Mouse (Mus musculus) MEL (cell line): ENCODE data around the gene Lrrc30. TPM values are rescaled to one million over a fixed set of nuclear protein-coding genes. Genes with fewer than 3 reads are reported as not detected.

ENCODE experiments used
- DNase-seq: peaks from one replicate; pipeline ENCODE4 v3.0.0; 2011; ENCODE audit warnings: low read depth, low spot score
- H3K27ac ChIP-seq: 2 replicates; pipeline ENCODE4 v1.5.1; 2012; ENCODE audit warnings: low read depth, mild to moderate bottlenecking, control low read depth, low read length, moderate library complexity; ENCODE audit not compliant: control insufficient read depth
- H3K27me3 ChIP-seq, 2 experiments: fragments of 150-350 bp in 1 of 2; sonication (generic) in 1 of 2; 2 replicates each; pipeline ENCODE4 v1.6.1; 2012; ENCODE audit warnings: low read length in 2 of 2, mild to moderate bottlenecking in 2 of 2, improper control_type of control experiment in 1 of 2, moderate library complexity in 1 of 2; ENCODE audit not compliant: insufficient read depth in 2 of 2, control insufficient read depth in 1 of 2
- H3K36me3 ChIP-seq, 2 experiments: 2 replicates each; pipeline ENCODE4 v1.6.1; 2012 to 2014; ENCODE audit warnings: low read length in 2 of 2, improper control_type of control experiment in 1 of 2, inconsistent platforms in 1 of 2, mild to moderate bottlenecking in 1 of 2; ENCODE audit not compliant: insufficient read depth in 2 of 2, control insufficient read depth in 1 of 2
- H3K4me1 ChIP-seq, 2 experiments: fragments of 150-350 bp in 1 of 2; sonication (generic) in 1 of 2; 2 replicates each; pipeline ENCODE4 v1.6.1; 2012; ENCODE audit warnings: low read length in 2 of 2, improper control_type of control experiment in 1 of 2, mild to moderate bottlenecking in 1 of 2; ENCODE audit not compliant: insufficient read depth in 2 of 2, control insufficient read depth in 1 of 2
- H3K4me3 ChIP-seq, 2 experiments: fragments of 150-350 bp in 1 of 2; sonication (generic) in 1 of 2; 2 replicates each; pipeline ENCODE4 v1.5.1; 2012; ENCODE audit warnings: low read depth in 2 of 2, low read length in 2 of 2, mild to moderate bottlenecking in 2 of 2, moderate library complexity in 2 of 2, control low read depth in 1 of 2, improper control_type of control experiment in 1 of 2; ENCODE audit not compliant: control insufficient read depth in 1 of 2, insufficient read depth in 1 of 2
- H3K79me2 ChIP-seq: 2 replicates; pipeline ENCODE4 v1.6.1; 2012; ENCODE audit warnings: mild to moderate bottlenecking, low read length, moderate library complexity; ENCODE audit not compliant: control insufficient read depth, poor library complexity, insufficient read depth
- H3K9ac ChIP-seq: 2 replicates; pipeline ENCODE4 v1.6.1; 2012; ENCODE audit warnings: low read depth, mild to moderate bottlenecking, control low read depth, low read length, moderate library complexity; ENCODE audit not compliant: control insufficient read depth, poor library complexity, severe bottlenecking
- H3K9me3 ChIP-seq: fragments of 150-350 bp; sonication (generic); replicated peaks from 2 replicates; pipeline ENCODE4 v1.6.1; 2012; ENCODE audit warnings: mild to moderate bottlenecking, low read length, improper control_type of control experiment, moderate library complexity; ENCODE audit not compliant: insufficient read depth
- CHD1 ChIP-seq: IDR thresholded peaks from 2 replicates; pipeline ENCODE4 v1.6.1; 2012; ENCODE audit warnings: low read depth, mild to moderate bottlenecking, inconsistent platforms, low read length, improper control_type of control experiment
- CHD2 ChIP-seq: IDR thresholded peaks from 2 replicates; pipeline ENCODE4 v1.6.1; 2011; ENCODE audit warnings: low read length, improper control_type of control experiment
- ETS1 ChIP-seq: IDR thresholded peaks from 2 replicates; pipeline ENCODE4 v1.6.1; 2012; ENCODE audit warnings: low read depth, mild to moderate bottlenecking, inconsistent platforms, low read length, improper control_type of control experiment, moderate library complexity
- MAZ ChIP-seq: IDR thresholded peaks from 2 replicates; pipeline ENCODE4 v1.6.1; 2012; ENCODE audit warnings: low read depth, mild to moderate bottlenecking, inconsistent platforms, low read length, improper control_type of control experiment
- MYB ChIP-seq: IDR thresholded peaks from 2 replicates; pipeline ENCODE4 v1.6.1; 2011; ENCODE audit warnings: mild to moderate bottlenecking, low read depth, low read length, improper control_type of control experiment
- NELFE ChIP-seq: IDR thresholded peaks from 2 replicates; pipeline ENCODE4 v1.6.1; 2011; ENCODE audit warnings: low read depth, low read length, improper control_type of control experiment
- NRF1 ChIP-seq: IDR thresholded peaks from 2 replicates; pipeline ENCODE4 v1.6.1; 2014; ENCODE audit warnings: low read depth, mild to moderate bottlenecking, inconsistent platforms, low read length, improper control_type of control experiment, moderate library complexity; ENCODE audit not compliant: poor library complexity, insufficient read depth, severe bottlenecking
- POLR2A ChIP-seq, 2 experiments: IDR thresholded peaks; 2 replicates each; pipeline ENCODE4 v1.6.1; 2011 to 2012; ENCODE audit warnings: low read length in 2 of 2, mild to moderate bottlenecking in 2 of 2, control low read depth in 1 of 2, improper control_type of control experiment in 1 of 2, low read depth in 1 of 2, moderate library complexity in 1 of 2; ENCODE audit not compliant: control insufficient read depth in 1 of 2, insufficient read depth in 1 of 2, poor library complexity in 1 of 2
- POLR2AphosphoS2 ChIP-seq: IDR thresholded peaks from 2 replicates; pipeline ENCODE4 v1.6.1; 2011; ENCODE audit warnings: low read length, improper control_type of control experiment
- RAD21 ChIP-seq: IDR thresholded peaks from 2 replicates; pipeline ENCODE4 v1.6.1; 2011; ENCODE audit warnings: mild to moderate bottlenecking, low read depth, low read length, improper control_type of control experiment
- SIN3A ChIP-seq: IDR thresholded peaks from 2 replicates; pipeline ENCODE4 v1.6.1; 2012; ENCODE audit warnings: low read length, improper control_type of control experiment, inconsistent platforms
- SMC3 ChIP-seq: IDR thresholded peaks from 2 replicates; pipeline ENCODE4 v1.6.1; 2011; ENCODE audit warnings: low read depth, low read length, improper control_type of control experiment
- TAL1 ChIP-seq: IDR thresholded peaks from 2 replicates; pipeline ENCODE4 v1.6.1; 2012; ENCODE audit warnings: mild to moderate bottlenecking, inconsistent platforms, low read length, moderate library complexity, mixed read lengths
- TBP ChIP-seq: IDR thresholded peaks from 2 replicates; pipeline ENCODE4 v1.8.0; 2011; ENCODE audit warnings: low read depth, low read length, improper control_type of control experiment
- UBTF ChIP-seq: IDR thresholded peaks from 2 replicates; pipeline ENCODE4 v1.6.1; 2012; ENCODE audit warnings: low read depth, mild to moderate bottlenecking, inconsistent platforms, low read length, improper control_type of control experiment, moderate library complexity, borderline replicate concordance; ENCODE audit not compliant: insufficient read depth
- USF1 ChIP-seq: IDR thresholded peaks from 2 replicates; pipeline ENCODE4 v1.6.1; 2014; ENCODE audit warnings: low read depth, mild to moderate bottlenecking, inconsistent platforms, low read length, improper control_type of control experiment, moderate library complexity
- ZKSCAN1 ChIP-seq: IDR thresholded peaks from 2 replicates; pipeline ENCODE4 v1.6.1; 2012; ENCODE audit warnings: low read depth, mild to moderate bottlenecking, inconsistent platforms, low read length, improper control_type of control experiment, moderate library complexity
- polyA plus RNA-seq, 2 experiments: library from polyadenylated mRNA; stranded (reverse) in 1 of 2; unstranded in 1 of 2; fragments of >175 nt in 1 of 2; fragments of >200 nt in 1 of 2; gene quantifications; 2 replicates each; pipeline versions ENCODE4 v1.2.1 to v1.2.4; 2012; ENCODE audit warnings: low replicate concordance in 2 of 2, low read depth in 1 of 2; ENCODE audit not compliant: insufficient read length in 2 of 2, insufficient read depth in 1 of 2, missing spikeins in 1 of 2
- total RNA-seq: library from RNA; depleted of rRNA; stranded (reverse); fragments of 300-350 nt; gene quantifications from 2 replicates; pipeline ENCODE4 v1.2.3, GENCODE M21; 2012; rRNA removed

The Lrrc30 gene
- total and polyA plus RNA-seq, 3 experiments = not detected

GRCm38 (mm10) chr17:67582681-67583356 is 49.7 kb downstream of the Lrrc30 start:
- DNase-seq = no peak
- Histone ChIP-seq H3K9me3 (no peaks in the 10 kb centered on the region), H3K36me3 (no peaks in the 10 kb centered on the region), H3K9ac (no peak overlapping the region), H3K4me3 (no peak overlapping the region), H3K4me1 (no peaks in the 10 kb centered on the region), H3K79me2 (no peaks in the 10 kb centered on the region), H3K27me3 (no peaks in the 10 kb centered on the region), H3K27ac (no peak overlapping the region)
- TF ChIP-seq ETS1 (no peak), SMC3 (no peak), SIN3A (no peak), MAZ (no peak), NRF1 (no peak), NELFE (no peak), POLR2AphosphoS2 (no peak), TBP (no peak), CHD2 (no peak), USF1 (no peak), MYB (no peak), TAL1 (no peak)

GRCm38 (mm10) chr17:67581839-67582238 is 50.7 kb downstream of the Lrrc30 start:
- no peaks in the 10 kb centered on the region for H3K27me3 ChIP-seq
- no peak for DNase-seq
- no peak overlapping the region for H3K4me3 ChIP-seq
- H3K9me3 ChIP-seq = no peaks in the 10 kb centered on the region
- no peaks in the 10 kb centered on the region for H3K36me3 ChIP-seq
- TF ChIP-seq ZKSCAN1 (no peak), CHD1 (no peak), RAD21 (no peak), TAL1 (no peak), TBP (no peak), UBTF (no peak), POLR2A (IDR thresholded peaks at IDR 0.05; ENCODE audit: control insufficient read depth in 1 of 2, insufficient read depth in 1 of 2, low read depth in 1 of 2, low read length in 2 of 2, poor library complexity in 1 of 2) (no peak)
- no peak overlapping the region for H3K27ac ChIP-seq
- H3K79me2 ChIP-seq = no peaks in the 10 kb centered on the region
- no peaks in the 10 kb centered on the region for H3K4me1 ChIP-seq
- H3K9ac ChIP-seq = no peak overlapping the region

Other genes with a start within 250 kb of the Lrrc30 start
- not detected in 2 replicates for gene Lama1, start 64.5 kb upstream of the Lrrc30 start, total RNA-seq
- not detected for gene Lama1, start 64.5 kb upstream of the Lrrc30 start, polyA plus RNA-seq